Mouse (Mus musculus): ENCODE data around the gene Gemin5.
A peak's percentile ranks its signal among the peaks of the same experiment; 100 is the strongest.
"Not testable (repeated sequence)": the region's sequence is repeated elsewhere in the genome, so short reads cannot be mapped to it uniquely, and the experiment has no call there.

Gemin5 gene

GRCm38 (mm10) chr11:58168167-58168915 lies at the start of gene Gemin5:
Gemin5 (minus strand) TSS chr11:58168539.
- peak; percentile 88 to 95 for DNase-seq (ENCODE audit: inconsistent age in 2 of 2, low spot score in 1 of 2)

- no peak for DNase-seq (ENCODE audit: inconsistent age in 2 of 2, low spot score in 1 of 2)
Measured at GRCm38 (mm10) chr11:58216823-58217222, 48.5 kb upstream of the Gemin5 start.

GRCm38 (mm10) chr11:58215814-58216213 lies 47.5 kb upstream of the Gemin5 start:
- peak in 1 of 2 experiments; percentile 48 for DNase-seq (ENCODE audit: inconsistent age in 2 of 2, low spot score in 1 of 2)

- DNase-seq (ENCODE audit: inconsistent age in 2 of 2, low spot score in 1 of 2) = not testable (repeated sequence)
Measured at GRCm38 (mm10) chr11:58215049-58215430, 46.7 kb upstream of the Gemin5 start.

GRCm38 (mm10) chr11:58214391-58215048 lies 46.2 kb upstream of the Gemin5 start:
- DNase-seq (ENCODE audit: inconsistent age in 2 of 2, low spot score in 1 of 2) = peak; percentile 91 to 97

- DNase-seq (ENCODE audit: inconsistent age in 2 of 2, low spot score in 1 of 2) = peak in 1 of 2 experiments; percentile 56
Measured at GRCm38 (mm10) chr11:58213673-58214342, 45.5 kb upstream of the Gemin5 start.

GRCm38 (mm10) chr11:58211682-58212067 lies 43.3 kb upstream of the Gemin5 start:
- DNase-seq (ENCODE audit: inconsistent age in 2 of 2, low spot score in 1 of 2) = no peak

- DNase-seq (ENCODE audit: inconsistent age in 2 of 2, low spot score in 1 of 2) = peak in 1 of 2 experiments; percentile 47
Measured at GRCm38 (mm10) chr11:58211062-58211681, 42.8 kb upstream of the Gemin5 start.

- DNase-seq (ENCODE audit: inconsistent age in 2 of 2, low spot score in 1 of 2) = peak in 1 of 2 experiments; percentile 39
Measured at GRCm38 (mm10) chr11:58210321-58210886, 42.1 kb upstream of the Gemin5 start.

- DNase-seq (ENCODE audit: inconsistent age in 2 of 2, low spot score in 1 of 2) = no peak
Measured at GRCm38 (mm10) chr11:58201052-58201451, 32.7 kb upstream of the Gemin5 start.

GRCm38 (mm10) chr11:58200226-58200625 lies 31.9 kb upstream of the Gemin5 start:
- no peak for DNase-seq (ENCODE audit: inconsistent age in 2 of 2, low spot score in 1 of 2)

GRCm38 (mm10) chr11:58199229-58200037 lies 31.1 kb upstream of the Gemin5 start, which contains the start of the genes Igtp and Irgm2:
Igtp (plus strand) TSS chr11:58199556.
Irgm2 (plus strand) TSS chr11:58199618.
- peak; percentile 85 to 97 for DNase-seq (ENCODE audit: inconsistent age in 2 of 2, low spot score in 1 of 2)

- peak in 1 of 2 experiments; percentile 42 for DNase-seq (ENCODE audit: inconsistent age in 2 of 2, low spot score in 1 of 2)
Measured at GRCm38 (mm10) chr11:58198663-58199062, 30.3 kb upstream of the Gemin5 start.

- DNase-seq (ENCODE audit: inconsistent age in 2 of 2, low spot score in 1 of 2) = no peak
Measured at GRCm38 (mm10) chr11:58193860-58194520, 25.7 kb upstream of the Gemin5 start.

- no peak for DNase-seq (ENCODE audit: inconsistent age in 2 of 2, low spot score in 1 of 2)
Measured at GRCm38 (mm10) chr11:58193326-58193725, 25.0 kb upstream of the Gemin5 start.

- DNase-seq (ENCODE audit: inconsistent age in 2 of 2, low spot score in 1 of 2) = no peak
Measured at GRCm38 (mm10) chr11:58189675-58190074, 21.3 kb upstream of the Gemin5 start.

GRCm38 (mm10) chr11:58183579-58183978 lies 15.2 kb upstream of the Gemin5 start:
- DNase-seq (ENCODE audit: inconsistent age in 2 of 2, low spot score in 1 of 2) = peak in 1 of 2 experiments; percentile 53

- no peak for DNase-seq (ENCODE audit: inconsistent age in 2 of 2, low spot score in 1 of 2)
Measured at GRCm38 (mm10) chr11:58180756-58181155, 12.4 kb upstream of the Gemin5 start.

- DNase-seq (ENCODE audit: inconsistent age in 2 of 2, low spot score in 1 of 2) = not testable (repeated sequence)
Measured at GRCm38 (mm10) chr11:58179986-58180385, 11.6 kb upstream of the Gemin5 start.

Measured in adrenal gland, adult (tissue).